Mouse (Mus musculus): Measurements from ENCODE around the gene Itm2a. TPM values are rescaled to one million over a fixed set of nuclear protein-coding genes. Genes with fewer than 3 reads are reported as not detected.

The Itm2a gene
- polyA plus RNA-seq, 1 experiment from 2014 or later = 141 TPM

Other genes with a start within 250 kb of the Itm2a start
- gene Gpr174, start 147.5 kb downstream of the Itm2a start, polyA plus RNA-seq (2014; fragmentation: Nextera tagmentation; extraction: Ambion mirVana) = 0.09 and 0.18 TPM in 2 replicates

All from midbrain, embryonic 14.5 days (tissue).